Mouse (Mus musculus) intestine, postnatal 0 days (tissue): ENCODE results near the gene Fignl2. TPM values are rescaled to one million over a fixed set of nuclear protein-coding genes. Genes with fewer than 3 reads are reported as not detected.

Experiments
- ATAC-seq: fragments of 200-750 bp; cut with Nextera tagmentation; 2 replicates; pipeline ENCODE4 v1.8.0; 2017; ENCODE audit warnings: mild to moderate bottlenecking, moderate TSS enrichment, moderate library complexity
- H3K27ac ChIP-seq: fragments of 300-500 bp; sonication (generic); 2 replicates; pipeline ENCODE4 v1.5.1; 2014; ENCODE audit warnings: mild to moderate bottlenecking, low read depth, low read length, moderate library complexity
- H3K27me3 ChIP-seq: fragments of 300-500 bp; sonication (generic); replicated peaks from 2 replicates; pipeline ENCODE4 v1.6.1; 2014; ENCODE audit warnings: low read length, mixed read lengths; ENCODE audit not compliant: control insufficient read depth, insufficient read depth
- H3K36me3 ChIP-seq: fragments of 300-500 bp; sonication (generic); 2 replicates; pipeline ENCODE4 v1.6.1; 2014; ENCODE audit warnings: mild to moderate bottlenecking, moderate library complexity; ENCODE audit not compliant: control insufficient read depth, insufficient read depth
- H3K4me1 ChIP-seq: fragments of 300-500 bp; sonication (generic); replicated peaks from 2 replicates; pipeline ENCODE4 v1.6.1; 2014; ENCODE audit warnings: antibody characterized with exemption, low read length, mixed read lengths; ENCODE audit not compliant: control insufficient read depth, insufficient read depth
- H3K4me2 ChIP-seq: fragments of 300-500 bp; sonication (generic); replicated peaks from 2 replicates; pipeline ENCODE4 v1.6.1; 2014; ENCODE audit warnings: low read depth, mild to moderate bottlenecking, moderate library complexity
- H3K4me3 ChIP-seq: fragments of 300-500 bp; sonication (generic); 2 replicates; pipeline ENCODE4 v1.5.1; 2014; ENCODE audit warnings: low read depth, low read length
- H3K9ac ChIP-seq: fragments of 300-500 bp; sonication (generic); 2 replicates; pipeline ENCODE4 v1.6.1; 2014; ENCODE audit warnings: mild to moderate bottlenecking, low read depth, low read length
- H3K9me3 ChIP-seq: fragments of 300-500 bp; sonication (generic); 2 replicates; pipeline ENCODE4 v1.6.1; 2016; ENCODE audit warnings: mixed run types; ENCODE audit not compliant: control insufficient read depth
- CTCF ChIP-seq: sonication (generic); IDR thresholded peaks from 2 replicates; pipeline ENCODE4 v1.5.1; 2016; ENCODE audit warnings: low read depth, mild to moderate bottlenecking, control low read depth, antibody characterized with exemption, moderate library complexity
- WGBS: fragments of 180-500 bp; shearing (Covaris S2); extraction: QIAGEN DNeasy Blood & Tissue Kit; methylation state at CpG from one replicate; pipeline ENCODE4 v1.1.7; 2014; 5-methylcytosine and 5-hydroxymethylcytosine counted together
- polyA plus RNA-seq: library from polyadenylated mRNA; unstranded; fragments of >200 nt; fragmentation: Nextera tagmentation; extraction: Ambion mirVana; gene quantifications from 2 replicates; pipeline ENCODE4 v1.2.1, GENCODE M21; 2015

Gene Fignl2
- polyA plus RNA-seq, 1 experiment from 2014 or later: 0.16 TPM

DNA sequence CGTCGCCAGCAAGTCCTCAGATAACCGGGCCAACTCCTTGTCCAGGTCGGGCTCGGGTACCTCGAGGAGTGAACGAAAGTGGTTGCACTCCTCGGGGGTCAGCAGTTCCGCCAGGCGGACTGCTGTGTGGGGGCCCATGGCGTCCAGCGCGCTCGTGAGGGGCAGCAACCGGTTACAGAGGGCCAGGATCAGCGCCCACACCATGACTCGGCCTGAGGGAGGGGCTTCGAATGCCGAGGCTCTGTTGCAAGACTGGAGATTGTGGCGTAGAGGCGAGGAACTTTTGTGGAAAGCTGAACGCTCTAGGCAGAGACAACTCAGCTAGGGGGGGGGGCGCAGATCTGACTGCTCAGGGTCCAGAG is 31.2 kb downstream of the Fignl2 start, which contains the start of gene Gm47841:
Gene Gm47841, minus strand, starts transcription at position 204 of the 362 bp plus-strand sequence.
- Histone ChIP-seq H3K4me1 (peaks cover 2% of the 10 kb centered on the region; the same call in 1 of the 2 replicates), H3K36me3 (no peaks in the 10 kb centered on the region), H3K4me2 (peak within 1 kb of the TSS; percentile 78), H3K4me3 (peak within 1 kb of the TSS; percentile 43), H3K27ac (no peak within 1 kb of the TSS), H3K9me3 (no peaks in the 10 kb centered on the region), H3K27me3 (peaks cover 65% of the 10 kb centered on the region), H3K9ac (peak within 1 kb of the TSS; percentile 40)
- WGBS: 6% methylated on average over 22 of the region's 23 CpGs
- no peak for TF ChIP-seq CTCF
- no peak for ATAC-seq

DNA sequence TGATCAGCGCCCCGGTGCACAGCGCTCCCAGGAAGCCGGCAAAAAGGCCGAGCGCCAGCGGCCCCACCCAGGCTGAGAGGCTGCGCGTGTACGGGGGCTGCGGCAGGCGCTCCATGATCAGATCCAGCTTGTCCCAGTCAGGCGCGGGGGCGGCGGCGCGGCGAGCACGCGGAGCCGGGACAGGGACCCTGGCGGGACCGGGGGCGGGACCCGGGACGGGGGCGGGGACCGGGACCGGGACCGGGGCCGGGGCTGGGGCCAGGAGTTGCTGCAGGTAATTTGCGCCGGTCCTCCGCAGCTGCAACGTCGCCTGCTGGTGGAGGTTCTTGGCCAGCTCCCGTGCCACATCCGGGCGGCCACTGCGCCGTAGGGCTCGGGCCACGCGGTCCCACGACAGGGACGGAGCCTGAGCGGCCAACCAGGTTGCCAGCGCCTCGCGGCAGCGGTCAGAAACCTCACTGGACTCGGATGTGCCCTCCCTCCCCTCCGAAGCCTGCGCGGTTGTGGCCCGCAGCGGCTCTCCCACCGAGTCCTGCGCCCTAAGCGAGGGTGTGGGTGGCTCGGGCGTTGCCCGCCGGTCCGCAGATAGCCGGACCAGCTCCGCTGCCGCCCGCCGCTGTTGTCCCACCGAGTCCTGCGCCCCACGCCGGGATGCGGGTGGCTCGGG is 31.7 kb downstream of the Fignl2 start:
- no peak overlapping the region for H3K27ac ChIP-seq
- peaks cover 2% of the 10 kb centered on the region; the same call in 1 of the 2 replicates for H3K4me1 ChIP-seq
- no peaks in the 10 kb centered on the region for H3K9me3 ChIP-seq
- H3K27me3 ChIP-seq: peaks cover 64% of the 10 kb centered on the region
- peak; percentile 39; the same call in 1 of the 2 replicates for ATAC-seq
- H3K4me2 ChIP-seq: peak overlapping the region; percentile 78
- no peaks in the 10 kb centered on the region for H3K36me3 ChIP-seq
- 2% methylated on average over 53 of the region's 77 CpGs for WGBS
- peak; percentile 31 for TF ChIP-seq CTCF
- H3K4me3 ChIP-seq: peak overlapping the region; percentile 43
- peak overlapping the region; percentile 40 for H3K9ac ChIP-seq

DNA sequence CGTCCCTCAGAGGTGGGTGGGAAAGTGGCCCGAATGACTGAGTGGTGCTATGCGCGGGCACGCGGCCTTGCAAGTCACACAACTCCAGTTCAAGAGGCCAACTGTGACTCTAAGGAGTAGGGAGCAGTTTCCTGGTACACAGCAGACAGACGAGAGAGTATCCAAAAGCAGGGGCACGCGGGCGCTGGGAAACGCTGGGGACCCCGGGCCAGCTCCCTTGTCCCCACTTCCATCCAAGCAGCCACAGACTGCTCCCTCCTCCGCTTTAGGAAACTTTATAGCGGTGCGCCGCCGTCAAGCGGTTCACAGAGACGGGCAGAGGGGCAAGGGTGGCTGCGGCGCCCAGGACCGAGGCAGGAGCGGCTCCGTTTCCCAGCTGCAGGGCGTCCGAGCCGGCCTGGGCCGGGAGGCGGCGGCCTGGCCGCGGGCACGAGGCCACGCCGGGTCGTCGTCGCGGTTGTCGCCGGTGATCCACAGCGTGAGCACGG is 32.3 kb downstream of the Fignl2 start:
- Histone ChIP-seq H3K9me3 (no peaks in the 10 kb centered on the region), H3K27ac (no peak overlapping the region), H3K4me2 (peak overlapping the region; percentile 78), H3K27me3 (peaks cover 66% of the 10 kb centered on the region), H3K4me3 (peak overlapping the region; percentile 43), H3K4me1 (peaks cover 2% of the 10 kb centered on the region; the same call in 1 of the 2 replicates), H3K9ac (peak overlapping the region; percentile 40), H3K36me3 (no peaks in the 10 kb centered on the region)
- WGBS: 1% methylated on average over 43 of the region's 43 CpGs
- no peak for ATAC-seq
- TF ChIP-seq CTCF: no peak

DNA sequence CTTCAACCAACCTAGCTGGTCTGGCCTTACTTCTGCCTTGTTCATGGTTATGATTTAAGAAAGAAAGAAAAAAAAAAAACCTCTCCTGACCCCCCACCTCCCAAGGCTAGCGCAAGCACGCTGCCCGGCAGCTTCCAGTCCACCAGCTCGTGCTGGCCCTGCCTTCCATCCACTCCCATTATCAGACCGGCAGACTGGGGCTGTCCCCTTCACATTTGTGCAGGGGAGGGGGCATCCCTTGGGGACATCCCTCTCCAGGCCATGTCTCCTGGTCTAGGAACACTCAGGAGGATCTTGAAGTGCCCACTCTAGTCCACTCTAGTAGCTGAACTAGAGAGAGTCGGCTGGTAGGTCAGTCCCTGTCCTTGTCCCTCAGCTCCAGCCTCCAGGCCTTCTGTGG is 33.8 kb downstream of the Fignl2 start:
- Histone ChIP-seq H3K4me3 (no peak overlapping the region), H3K4me1 (peaks cover 2% of the 10 kb centered on the region; the same call in 1 of the 2 replicates), H3K27me3 (peaks cover 75% of the 10 kb centered on the region), H3K9ac (no peak overlapping the region), H3K36me3 (no peaks in the 10 kb centered on the region), H3K27ac (no peak overlapping the region), H3K9me3 (no peaks in the 10 kb centered on the region), H3K4me2 (no peak overlapping the region)
- whole genome bisulfite sequencing: 46% methylated on average over 6 of the region's 6 CpGs
- TF ChIP-seq CTCF: no peak
- no peak for ATAC-seq

DNA sequence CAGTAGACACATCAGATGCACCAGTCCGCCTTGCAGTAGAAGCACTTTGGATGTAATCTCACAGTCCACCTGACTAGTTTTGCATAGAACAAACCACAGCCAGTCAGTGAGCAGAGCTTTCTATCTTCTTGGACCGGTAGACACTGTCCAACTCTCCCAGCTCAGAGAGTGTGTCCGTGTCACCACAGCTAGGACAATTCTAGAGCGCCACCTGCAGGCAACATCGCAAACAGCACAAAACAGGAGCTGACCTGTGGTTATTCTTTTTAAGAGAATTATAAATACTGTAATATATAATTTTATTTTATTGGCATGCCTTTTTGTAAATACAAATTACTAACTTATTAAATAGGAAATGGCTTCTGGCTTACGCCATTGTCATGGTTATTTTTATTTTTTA is 35.8 kb downstream of the Fignl2 start:
- TF ChIP-seq CTCF: peak; percentile 80
- Histone ChIP-seq H3K4me3 (no peak overlapping the region), H3K9me3 (no peaks in the 10 kb centered on the region), H3K27ac (no peak overlapping the region), H3K4me1 (peaks cover 2% of the 10 kb centered on the region; the same call in 1 of the 2 replicates), H3K27me3 (peaks cover 72% of the 10 kb centered on the region), H3K9ac (no peak overlapping the region), H3K4me2 (no peak overlapping the region), H3K36me3 (no peaks in the 10 kb centered on the region)
- WGBS: 27% methylated on average over 6 of the region's 6 CpGs
- no peak for ATAC-seq

DNA sequence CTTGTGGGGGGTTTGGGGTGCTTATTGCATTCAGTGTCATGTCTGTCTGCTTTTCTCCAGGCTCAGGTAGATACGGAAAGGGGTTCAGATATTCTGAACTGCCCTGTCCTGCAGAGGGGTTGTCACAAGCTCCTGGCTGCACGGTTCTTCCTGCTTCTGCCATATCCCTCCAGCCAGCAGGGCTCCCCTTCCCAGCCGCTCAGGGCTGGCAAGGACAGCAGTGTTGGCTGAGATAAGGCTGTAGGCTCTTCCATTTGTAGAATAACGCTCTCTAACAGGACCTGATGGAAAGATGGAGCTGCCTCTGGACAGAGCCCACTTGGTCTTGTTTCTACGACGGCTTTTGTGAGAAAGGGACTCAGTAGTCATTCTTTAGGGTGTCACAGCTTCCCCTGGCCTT is 36.4 kb downstream of the Fignl2 start:
- Histone ChIP-seq H3K36me3 (no peaks in the 10 kb centered on the region), H3K9me3 (no peaks in the 10 kb centered on the region), H3K27ac (no peak overlapping the region), H3K4me3 (no peak overlapping the region), H3K4me1 (peaks cover under 1% of the 10 kb centered on the region; the same call in 1 of the 2 replicates), H3K27me3 (peaks cover 66% of the 10 kb centered on the region), H3K4me2 (no peak overlapping the region), H3K9ac (no peak overlapping the region)
- WGBS: 71% methylated on average over 6 of the region's 6 CpGs
- no peak for ATAC-seq
- TF ChIP-seq CTCF: no peak
